Mouse (Mus musculus): ENCODE data around the gene Sertad3.
"Not testable (repeated sequence)": the region's sequence is repeated elsewhere in the genome, so short reads cannot be mapped to it uniquely, and the experiment has no call there.

Gene Sertad3

GRCm38 (mm10) chr7:27493022-27493421 is 19.5 kb downstream of the Sertad3 start:
- no peak for DNase-seq (ENCODE audit: inconsistent ontology term)

GRCm38 (mm10) chr7:27493450-27493849 is 19.9 kb downstream of the Sertad3 start:
- DNase-seq (ENCODE audit: inconsistent ontology term), result no peak

GRCm38 (mm10) chr7:27494659-27495367 is 21.2 kb downstream of the Sertad3 start:
- not testable (repeated sequence) for DNase-seq (ENCODE audit: inconsistent ontology term)

GRCm38 (mm10) chr7:27499036-27499435 is 25.5 kb downstream of the Sertad3 start, which contains the start of gene Prx:
TSS of gene Prx (plus strand) at chr7:27499324.
- DNase-seq (ENCODE audit: inconsistent ontology term), result no peak

GRCm38 (mm10) chr7:27501620-27502019 is 28.1 kb downstream of the Sertad3 start:
- no peak for DNase-seq (ENCODE audit: inconsistent ontology term)

GRCm38 (mm10) chr7:27506765-27507370 is 33.3 kb downstream of the Sertad3 start:
- peak; percentile 99 for DNase-seq (ENCODE audit: inconsistent ontology term)

- DNase-seq (ENCODE audit: inconsistent ontology term), result peak; percentile 99
Measured at GRCm38 (mm10) chr7:27507711-27508647, 34.4 kb downstream of the Sertad3 start.

- DNase-seq (ENCODE audit: inconsistent ontology term), result peak; percentile 75
Measured at GRCm38 (mm10) chr7:27508648-27509005, 35.1 kb downstream of the Sertad3 start.

GRCm38 (mm10) chr7:27510809-27511208 is 37.2 kb downstream of the Sertad3 start:
- no peak for DNase-seq (ENCODE audit: inconsistent ontology term)

GRCm38 (mm10) chr7:27514961-27515360 is 41.4 kb downstream of the Sertad3 start:
- no peak for DNase-seq (ENCODE audit: inconsistent ontology term)

GRCm38 (mm10) chr7:27518314-27518713 is 44.7 kb downstream of the Sertad3 start:
- no peak for DNase-seq (ENCODE audit: inconsistent ontology term)

GRCm38 (mm10) chr7:27520104-27520503 is 46.5 kb downstream of the Sertad3 start:
- no peak for DNase-seq (ENCODE audit: inconsistent ontology term)

- no peak for DNase-seq (ENCODE audit: inconsistent ontology term)
Measured at GRCm38 (mm10) chr7:27520599-27520998, 47.0 kb downstream of the Sertad3 start.

GRCm38 (mm10) chr7:27522967-27523366 is 49.4 kb downstream of the Sertad3 start, which contains the start of gene Hipk4:
TSS of gene Hipk4 (plus strand) at chr7:27523267.
- DNase-seq (ENCODE audit: inconsistent ontology term), result no peak

GRCm38 (mm10) chr7:27523805-27524204 is 50.2 kb downstream of the Sertad3 start:
- DNase-seq (ENCODE audit: inconsistent ontology term), result no peak

GRCm38 (mm10) chr7:27526039-27526827 is 52.7 kb downstream of the Sertad3 start:
- peak; percentile 65 for DNase-seq (ENCODE audit: inconsistent ontology term)

All from Muller cell, postnatal 12 days (primary cell).